Mouse (Mus musculus) stomach, postnatal 0 days (tissue): ENCODE data around the gene Zfp451.

Experiments
- CTCF ChIP-seq: IDR thresholded peaks from 2 replicates; pipeline ENCODE4 v1.5.1; 2016; ENCODE audit warnings: antibody characterized with exemption, low read depth, mild to moderate bottlenecking, moderate library complexity
- EP300 ChIP-seq: optimal IDR thresholded peaks from 2 replicates; pipeline ENCODE3; 2016; ENCODE audit warnings: antibody characterized with exemption

GRCm38 (mm10) chr1:33803323-33803722, 11.1 kb downstream of the Zfp451 start:
- TF ChIP-seq EP300 (no peak), CTCF (no peak)
